Mouse (Mus musculus): ENCODE results near the gene Alkbh4. TPM values are rescaled to one million over a fixed set of nuclear protein-coding genes. Genes with fewer than 3 reads are reported as not detected.

Alkbh4 gene
- polyA plus RNA-seq, 1 experiment: 10.4 TPM

- Histone ChIP-seq H3K4me1 (ENCODE audit: control insufficient read depth, insufficient read depth, low read length) (peaks cover 35% of the 10 kb centered on the region), H3K4me3 (ENCODE audit: insufficient read depth, low read length) (no peak overlapping the region), H3K27ac (ENCODE audit: insufficient read depth, low read depth, low read length) (peak overlapping the region; percentile 68)
- TF ChIP-seq POLR2A (IDR thresholded peaks at IDR 0.05; ENCODE audit: borderline replicate concordance, low read depth, low read length) (no peak), CTCF (IDR thresholded peaks at IDR 0.05; ENCODE audit: low read depth, low read length) (no peak)
Observed at GRCm38 (mm10) chr5:136173606-136174463, 37.9 kb downstream of the Alkbh4 start.

GRCm38 (mm10) chr5:136179594-136179993 lies 43.6 kb downstream of the Alkbh4 start:
- TF ChIP-seq CTCF (IDR thresholded peaks at IDR 0.05; ENCODE audit: low read depth, low read length) (no peak), POLR2A (IDR thresholded peaks at IDR 0.05; ENCODE audit: borderline replicate concordance, low read depth, low read length) (no peak)
- no peak overlapping the region for H3K27ac ChIP-seq (ENCODE audit: insufficient read depth, low read depth, low read length)

GRCm38 (mm10) chr5:136181197-136181596 lies 45.3 kb downstream of the Alkbh4 start:
- H3K27ac ChIP-seq (ENCODE audit: insufficient read depth, low read depth, low read length): no peak overlapping the region
- H3K4me3 ChIP-seq (ENCODE audit: insufficient read depth, low read length): no peak overlapping the region
- TF ChIP-seq POLR2A (IDR thresholded peaks at IDR 0.05; ENCODE audit: borderline replicate concordance, low read depth, low read length): no peak
- TF ChIP-seq CTCF (IDR thresholded peaks at IDR 0.05; ENCODE audit: low read depth, low read length): no peak
- no peaks in the 10 kb centered on the region for H3K4me1 ChIP-seq (ENCODE audit: control insufficient read depth, insufficient read depth, low read length)

More at GRCm38 (mm10) chr5:136179594-136179993, 43.6 kb downstream of the Alkbh4 start:
- H3K4me1 ChIP-seq (ENCODE audit: control insufficient read depth, insufficient read depth, low read length): peaks cover 4% of the 10 kb centered on the region
- H3K4me3 ChIP-seq (ENCODE audit: insufficient read depth, low read length): no peak overlapping the region

- H3K4me1 ChIP-seq (ENCODE audit: control insufficient read depth, insufficient read depth, low read length): no peaks in the 10 kb centered on the region
- H3K27ac ChIP-seq (ENCODE audit: insufficient read depth, low read depth, low read length): no peak overlapping the region
- no peak overlapping the region for H3K4me3 ChIP-seq (ENCODE audit: insufficient read depth, low read length)
- no peak for TF ChIP-seq CTCF (IDR thresholded peaks at IDR 0.05; ENCODE audit: low read depth, low read length)
- no peak for TF ChIP-seq POLR2A (IDR thresholded peaks at IDR 0.05; ENCODE audit: borderline replicate concordance, low read depth, low read length)
Observed at GRCm38 (mm10) chr5:136182049-136182448, 46.1 kb downstream of the Alkbh4 start.

- TF ChIP-seq POLR2A (IDR thresholded peaks at IDR 0.05; ENCODE audit: borderline replicate concordance, low read depth, low read length): no peak
- TF ChIP-seq CTCF (IDR thresholded peaks at IDR 0.05; ENCODE audit: low read depth, low read length): no peak
- Histone ChIP-seq H3K4me1 (ENCODE audit: control insufficient read depth, insufficient read depth, low read length) (no peaks in the 10 kb centered on the region), H3K4me3 (ENCODE audit: insufficient read depth, low read length) (no peak overlapping the region), H3K27ac (ENCODE audit: insufficient read depth, low read depth, low read length) (no peak overlapping the region)
Observed at GRCm38 (mm10) chr5:136182830-136183229, 46.9 kb downstream of the Alkbh4 start.

- Histone ChIP-seq H3K4me3 (ENCODE audit: insufficient read depth, low read length) (no peak overlapping the region), H3K4me1 (ENCODE audit: control insufficient read depth, insufficient read depth, low read length) (no peaks in the 10 kb centered on the region), H3K27ac (ENCODE audit: insufficient read depth, low read depth, low read length) (no peak overlapping the region)
- TF ChIP-seq CTCF (IDR thresholded peaks at IDR 0.05; ENCODE audit: low read depth, low read length): no peak
- no peak for TF ChIP-seq POLR2A (IDR thresholded peaks at IDR 0.05; ENCODE audit: borderline replicate concordance, low read depth, low read length)
Observed at GRCm38 (mm10) chr5:136183766-136184165, 47.8 kb downstream of the Alkbh4 start.

GRCm38 (mm10) chr5:136186723-136187122 lies 50.8 kb downstream of the Alkbh4 start:
- H3K4me3 ChIP-seq (ENCODE audit: insufficient read depth, low read length): no peak overlapping the region
- TF ChIP-seq POLR2A (IDR thresholded peaks at IDR 0.05; ENCODE audit: borderline replicate concordance, low read depth, low read length): no peak
- peak; percentile 70; the same call in 1 of the 2 replicates for TF ChIP-seq CTCF (IDR thresholded peaks at IDR 0.05; ENCODE audit: low read depth, low read length)
- no peak overlapping the region for H3K27ac ChIP-seq (ENCODE audit: insufficient read depth, low read depth, low read length)
- no peaks in the 10 kb centered on the region for H3K4me1 ChIP-seq (ENCODE audit: control insufficient read depth, insufficient read depth, low read length)

Other genes starting within 250 kb of the Alkbh4 start
- 0.80 and 1.8 TPM in 2 replicates for gene Hspb1, start 248.2 kb upstream of the Alkbh4 start, polyA plus RNA-seq (2012; ENCODE audit: insufficient read depth, insufficient read length, missing spikeins)
- gene Ywhag, start 201.5 kb upstream of the Alkbh4 start, polyA plus RNA-seq (2012; ENCODE audit: insufficient read depth, insufficient read length, missing spikeins): 151 and 157 TPM in 2 replicates
- 6.8 and 10.0 TPM in 2 replicates for gene Ssc4d, start 161.6 kb upstream of the Alkbh4 start, polyA plus RNA-seq (2012; ENCODE audit: insufficient read depth, insufficient read length, missing spikeins)
- not detected in 2 replicates for gene Zp3, start 156.0 kb upstream of the Alkbh4 start, polyA plus RNA-seq (2012; ENCODE audit: insufficient read depth, insufficient read length, missing spikeins)
- gene Dtx2, start 141.3 kb upstream of the Alkbh4 start, polyA plus RNA-seq (2012; ENCODE audit: insufficient read depth, insufficient read length, missing spikeins): 9.5 and 9.8 TPM in 2 replicates
- gene Upk3b, start 97.7 kb upstream of the Alkbh4 start, polyA plus RNA-seq (2012; ENCODE audit: insufficient read depth, insufficient read length, missing spikeins): not detected in 2 replicates
- not detected in 2 replicates for gene Upk3bl, start 81.7 kb upstream of the Alkbh4 start, polyA plus RNA-seq (2012; ENCODE audit: insufficient read depth, insufficient read length, missing spikeins)
- gene Rasa4, start 52.2 kb upstream of the Alkbh4 start, polyA plus RNA-seq (2012; ENCODE audit: insufficient read depth, insufficient read length, missing spikeins): 273 and 311 TPM in 2 replicates
- gene Polr2j, start 19.5 kb upstream of the Alkbh4 start, polyA plus RNA-seq (2012; ENCODE audit: insufficient read depth, insufficient read length, missing spikeins): 82.8 and 86.7 TPM in 2 replicates
- gene Lrwd1, start 72 bp upstream of the Alkbh4 start, polyA plus RNA-seq (2012; ENCODE audit: insufficient read depth, insufficient read length, missing spikeins): 30.5 and 36.4 TPM in 2 replicates
- gene Orai2, start 34.6 kb downstream of the Alkbh4 start, polyA plus RNA-seq (2012; ENCODE audit: insufficient read depth, insufficient read length, missing spikeins): 18.1 and 20.2 TPM in 2 replicates
- 22.7 and 39.2 TPM in 2 replicates for gene Prkrip1, start 62.8 kb downstream of the Alkbh4 start, polyA plus RNA-seq (2012; ENCODE audit: insufficient read depth, insufficient read length, missing spikeins)
- gene Sh2b2, start 110.4 kb downstream of the Alkbh4 start, polyA plus RNA-seq (2012; ENCODE audit: insufficient read depth, insufficient read length, missing spikeins): 13.5 and 14.2 TPM in 2 replicates